Mouse (Mus musculus): ENCODE results near the gene Vps35l.
A peak's percentile ranks its signal among the peaks of the same experiment; 100 is the strongest.

Vps35l gene

DNA sequence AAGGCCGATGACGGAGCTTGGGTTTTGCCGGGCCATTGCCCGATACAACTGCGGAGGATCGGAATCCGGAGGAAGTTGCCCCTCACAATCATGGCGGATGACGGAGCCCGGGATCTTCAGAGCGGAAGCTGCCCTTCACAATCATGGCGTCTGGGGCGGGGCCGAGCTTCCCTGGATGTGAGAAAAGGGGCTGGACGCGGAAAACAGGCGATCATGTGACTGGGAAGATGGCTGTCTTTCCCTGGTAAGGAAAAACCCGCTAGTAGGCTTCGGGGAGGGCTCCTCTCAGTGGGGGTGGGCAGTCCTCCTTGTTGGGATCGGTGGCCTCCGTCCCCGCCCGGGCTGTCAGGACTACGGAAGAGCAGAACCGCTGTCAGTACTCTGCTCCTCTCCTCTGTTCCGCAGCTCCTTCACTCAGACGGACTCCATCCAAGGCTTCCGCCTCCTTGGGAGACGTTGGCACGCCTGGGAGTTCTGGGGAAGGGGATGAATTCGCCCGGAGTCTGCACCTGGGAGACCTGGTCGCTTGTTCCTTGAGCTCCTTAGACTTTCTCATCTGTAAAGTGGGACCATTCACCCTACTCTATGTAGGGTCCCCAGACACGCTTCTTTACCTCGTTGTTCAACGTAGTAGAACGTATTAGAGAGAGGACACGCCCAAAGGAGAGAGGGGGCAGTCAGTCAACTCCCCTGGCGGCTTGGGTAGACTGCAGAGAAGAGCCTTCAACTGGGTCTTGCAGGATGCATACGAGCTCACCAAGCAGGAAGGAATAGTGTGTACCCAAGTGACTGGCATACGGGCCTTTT is 709 bp downstream of the Vps35l start:
- peak; percentile 85 to 95 for DNase-seq

DNA sequence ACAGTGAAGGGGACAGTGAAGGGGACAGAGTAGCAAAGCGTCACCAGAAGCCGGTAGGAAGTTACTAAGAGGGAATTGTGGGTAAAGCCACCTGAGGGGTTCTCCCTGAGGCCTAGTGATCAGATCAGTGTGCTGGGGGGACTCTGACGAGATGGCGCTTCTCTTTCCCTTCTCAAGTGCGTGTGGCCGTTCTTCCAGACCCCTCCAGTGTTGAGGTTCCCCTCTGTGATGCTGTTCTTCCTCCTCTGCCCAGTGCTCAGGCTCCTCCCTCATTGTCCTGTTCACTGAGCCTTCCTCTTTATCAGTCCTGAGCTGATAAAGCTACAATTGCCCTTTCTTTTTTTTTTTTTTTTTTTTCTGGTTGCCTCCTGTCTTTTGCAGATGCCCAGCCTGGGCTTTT is 2.3 kb downstream of the Vps35l start:
- no peak for DNase-seq

GRCm38 (mm10) chr7:118744766-118745165 is 4.7 kb downstream of the Vps35l start:
- DNase-seq = no peak

DNA sequence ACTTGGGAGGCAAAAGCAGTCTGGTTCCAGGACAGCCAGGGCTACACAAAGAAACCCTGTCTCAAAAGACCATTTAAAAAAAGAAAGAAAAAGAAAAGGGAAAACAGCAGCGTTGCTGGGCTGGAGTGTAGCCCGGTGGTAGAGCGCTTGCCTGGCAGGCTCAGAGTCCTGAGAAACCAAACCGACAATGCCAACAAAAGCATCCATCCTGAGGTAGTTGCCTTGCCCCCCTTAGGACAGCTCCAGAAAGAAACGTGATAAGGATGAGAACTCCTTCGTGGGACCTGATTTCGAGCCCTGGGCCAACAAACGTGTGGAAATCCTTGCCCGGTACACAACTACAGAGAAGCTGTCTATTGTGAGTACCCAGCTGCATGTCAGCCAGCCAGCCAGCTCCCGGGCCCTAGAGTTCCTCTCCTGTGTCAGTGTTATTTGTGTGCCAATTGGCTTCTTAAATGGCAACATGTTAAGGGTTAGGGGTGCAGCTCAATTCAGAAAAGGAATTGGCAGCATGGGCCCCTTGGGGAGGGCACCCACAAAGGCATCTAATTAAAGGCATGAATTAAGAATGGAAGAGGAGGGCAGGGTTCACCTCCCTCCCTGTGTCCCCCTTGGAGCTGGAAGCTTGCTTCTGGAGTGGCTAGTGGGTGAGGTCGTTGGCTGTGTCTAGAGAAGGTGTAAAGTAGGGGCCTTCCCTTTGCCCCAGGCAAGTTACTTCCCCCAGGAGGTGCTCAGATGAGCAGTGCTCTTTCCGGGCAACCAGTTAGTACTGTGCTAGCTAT is 8.1 kb downstream of the Vps35l start:
- no peak for DNase-seq

GRCm38 (mm10) chr7:118749706-118750105 is 9.7 kb downstream of the Vps35l start:
- no peak for DNase-seq

- no peak for DNase-seq
Observed at GRCm38 (mm10) chr7:118751625-118752024, 11.6 kb downstream of the Vps35l start.

DNA sequence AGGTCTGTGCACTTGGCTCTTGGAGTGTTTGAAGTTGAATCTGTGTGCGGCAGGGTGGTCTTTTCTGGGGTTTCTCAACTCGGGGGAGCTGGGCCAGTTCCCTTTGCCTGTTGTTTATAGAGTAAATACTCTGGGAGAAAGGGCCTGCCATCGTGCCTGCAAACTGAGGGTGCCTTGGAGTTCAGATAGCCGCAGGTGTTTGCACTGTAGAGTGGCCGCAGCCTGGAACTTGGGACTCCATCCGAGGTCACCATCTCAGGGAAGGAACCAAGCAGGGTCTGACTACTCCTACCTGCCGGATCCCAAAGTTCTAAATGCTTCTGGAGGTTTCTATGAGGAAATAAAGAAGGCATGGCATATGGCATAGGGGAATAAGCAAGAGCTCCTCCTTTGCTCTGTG is 15.7 kb downstream of the Vps35l start:
- no peak for DNase-seq

GRCm38 (mm10) chr7:118756490-118757265 is 16.7 kb downstream of the Vps35l start:
- no peak for DNase-seq

DNA sequence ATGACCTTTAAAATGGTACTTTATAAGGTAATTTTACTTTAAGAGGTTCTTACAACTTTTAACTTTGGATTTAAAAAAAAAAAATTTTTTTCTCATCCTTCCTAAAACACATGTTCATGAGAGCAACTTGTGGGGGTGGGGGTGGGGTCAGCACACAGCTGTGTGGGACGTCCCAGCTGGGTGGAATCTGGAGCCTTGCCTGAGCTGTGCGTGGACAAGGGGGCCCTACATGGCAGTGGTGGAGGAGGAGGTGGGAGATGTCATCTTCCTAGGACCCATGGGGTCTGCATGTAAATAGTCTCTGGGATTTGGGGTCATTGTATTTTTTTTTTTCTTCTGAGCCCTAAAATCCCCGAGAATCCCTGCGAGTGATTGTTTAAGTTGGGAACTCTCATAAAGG is 18.3 kb downstream of the Vps35l start:
- DNase-seq = no peak

DNA sequence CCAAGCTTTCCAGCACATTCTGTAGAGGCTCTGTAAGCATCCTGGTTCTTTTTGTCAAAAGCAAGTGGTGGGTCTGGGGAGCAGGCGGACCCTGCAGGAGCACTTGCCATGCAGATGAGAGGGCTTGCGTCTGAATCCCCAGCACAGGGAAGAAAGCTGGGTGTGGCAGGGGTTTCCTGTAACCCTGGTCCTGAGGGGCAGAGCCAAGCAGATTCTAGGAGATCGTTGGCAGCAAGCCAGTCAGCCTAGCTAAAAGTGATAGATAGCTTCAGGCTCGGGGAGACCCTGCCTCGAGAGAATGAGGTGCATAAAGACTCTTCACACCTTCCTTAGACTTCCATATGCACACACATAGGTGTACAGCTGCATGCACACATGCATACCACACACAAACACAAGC is 19.3 kb downstream of the Vps35l start:
- no peak for DNase-seq

DNA sequence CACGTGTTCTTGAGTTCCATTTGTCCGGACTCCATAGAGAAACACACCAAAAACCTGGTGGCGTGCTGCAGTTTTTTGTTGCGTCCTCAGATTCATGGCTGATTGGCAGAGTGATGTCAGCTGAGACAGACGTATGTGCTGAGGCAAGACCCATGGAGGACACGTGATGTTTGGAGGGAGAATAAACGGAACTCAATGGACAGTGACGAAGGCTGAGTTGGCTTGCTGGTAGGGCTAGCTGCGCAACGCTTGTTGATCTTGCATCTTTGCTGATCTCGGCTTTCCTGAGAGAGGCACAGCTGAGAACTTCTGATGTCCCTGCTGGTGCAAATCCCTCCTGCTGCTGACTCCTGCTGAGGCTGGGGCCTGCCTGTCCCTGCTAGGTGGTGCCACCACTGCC is 23.9 kb downstream of the Vps35l start:
- DNase-seq = no peak

GRCm38 (mm10) chr7:118764725-118765124 is 24.7 kb downstream of the Vps35l start:
- DNase-seq = no peak

DNA sequence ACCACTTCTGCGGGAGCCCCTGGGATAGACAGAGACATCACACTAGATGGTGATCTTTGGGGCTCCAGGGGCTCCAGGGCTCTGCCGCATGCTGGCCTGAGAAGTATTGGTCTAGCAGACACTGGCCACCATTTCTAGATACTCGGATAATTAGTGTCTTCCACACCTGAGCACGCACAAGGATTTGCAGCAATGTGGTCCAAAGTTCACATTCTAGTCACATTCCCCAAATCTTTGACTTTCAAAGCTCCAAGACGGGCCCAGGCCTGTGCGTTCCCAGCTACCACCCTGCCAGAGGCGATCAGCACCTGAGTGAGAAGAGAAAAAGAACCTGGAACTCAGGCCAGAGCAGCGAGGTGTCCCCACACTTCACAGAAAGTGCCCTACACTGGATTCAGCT is 25.6 kb downstream of the Vps35l start:
- DNase-seq = no peak

- DNase-seq = peak; percentile 14 to 64
Observed at GRCm38 (mm10) chr7:118766119-118766833, 26.2 kb downstream of the Vps35l start.

DNA sequence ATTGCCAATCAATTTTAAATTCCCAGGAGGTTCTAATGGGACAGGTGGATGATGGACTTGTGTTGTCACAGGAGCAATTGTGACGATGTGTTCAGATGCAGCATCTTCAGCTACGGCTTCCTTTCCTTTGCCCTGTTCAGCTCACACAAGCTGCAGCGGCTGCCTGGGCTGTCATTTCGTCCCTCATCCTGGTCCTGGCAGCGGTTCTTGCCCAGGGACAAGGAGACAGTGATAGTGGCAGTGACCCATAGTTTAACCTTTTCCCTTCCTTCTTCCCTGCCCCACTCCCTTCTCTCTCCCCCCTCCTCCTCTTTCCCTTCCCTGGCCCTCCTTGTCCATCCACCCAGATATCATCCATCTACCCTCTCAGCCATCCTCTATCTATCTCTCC is 26.8 kb downstream of the Vps35l start:
- DNase-seq = no peak

- DNase-seq = no peak
Observed at GRCm38 (mm10) chr7:118769208-118769607, 29.2 kb downstream of the Vps35l start.

GRCm38 (mm10) chr7:118769655-118770054 is 29.6 kb downstream of the Vps35l start:
- no peak for DNase-seq

DNA sequence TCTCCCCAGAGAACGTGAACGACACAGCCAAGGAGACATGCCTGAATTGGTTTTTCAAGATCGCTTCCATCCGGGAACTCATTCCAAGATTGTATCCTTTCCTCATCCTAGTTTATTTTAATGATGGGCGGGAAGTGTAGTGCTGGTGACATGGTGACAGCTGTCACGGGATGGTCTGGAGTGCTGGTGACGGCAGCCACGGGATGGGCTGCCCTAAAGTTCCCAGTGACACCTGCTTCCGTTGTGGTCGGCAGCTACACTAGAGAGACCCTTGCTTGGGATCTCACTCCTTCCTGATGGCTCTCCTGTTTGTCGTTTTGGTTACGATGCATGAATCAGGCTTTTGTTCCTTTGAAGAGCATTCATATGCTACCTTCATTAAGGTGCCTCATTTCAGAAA is 33.0 kb downstream of the Vps35l start:
- no peak for DNase-seq

- DNase-seq = no peak
Observed at GRCm38 (mm10) chr7:118775991-118776390, 36.0 kb downstream of the Vps35l start.

DNA sequence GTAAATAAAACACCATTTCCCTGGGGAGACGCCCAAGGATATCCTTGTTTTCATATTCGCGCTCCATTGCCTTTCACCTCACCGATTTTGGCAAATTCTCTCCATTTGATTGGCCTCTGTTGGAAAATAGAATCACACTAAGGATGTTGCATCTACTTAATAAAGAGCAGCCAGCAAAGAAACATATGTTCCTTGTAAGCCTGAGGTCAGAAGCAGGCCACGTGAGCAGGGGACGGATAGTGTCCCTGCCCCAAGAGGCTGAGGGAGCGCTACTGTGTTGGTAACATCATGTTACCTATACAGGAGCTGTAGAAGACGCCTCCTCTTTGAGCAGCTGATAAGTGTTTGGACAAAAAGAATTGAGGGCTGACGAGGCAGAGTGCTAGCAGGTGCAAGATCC is 36.5 kb downstream of the Vps35l start:
- no peak for DNase-seq

GRCm38 (mm10) chr7:118777598-118778394 is 37.8 kb downstream of the Vps35l start:
- no peak for DNase-seq

DNA sequence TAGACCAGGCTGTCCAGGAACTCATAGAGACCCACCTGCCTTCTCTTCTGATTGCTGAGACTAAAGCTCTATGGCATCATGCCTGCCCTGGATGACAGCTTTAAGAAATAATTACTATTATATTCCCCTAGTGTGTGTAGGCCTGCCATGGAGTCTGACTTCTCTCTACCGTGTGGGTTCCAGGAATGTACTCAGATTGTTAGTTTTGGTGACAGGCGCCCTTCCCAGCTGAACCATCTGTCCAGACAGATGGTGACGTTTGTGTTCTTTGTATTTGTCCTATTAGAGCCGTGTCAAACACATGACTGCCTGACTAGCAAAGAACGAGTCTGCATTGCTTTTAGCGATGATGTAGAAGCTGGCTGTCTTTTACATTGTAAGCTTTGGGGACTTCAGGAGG is 38.5 kb downstream of the Vps35l start:
- no peak for DNase-seq
